Mouse (Mus musculus) myocyte (in vitro differentiated cells): Measurements from ENCODE around the gene Farsa. TPM values are rescaled to one million over a fixed set of nuclear protein-coding genes. Genes with fewer than 3 reads are reported as not detected.

Experiments used
- H3K27me3 ChIP-seq: one replicate; pipeline ENCODE4 v1.6.1; 2011; ENCODE audit not compliant: control insufficient read depth, insufficient read depth, insufficient read length
- H3K36me3 ChIP-seq: one replicate; pipeline ENCODE4 v1.6.1; 2011; ENCODE audit not compliant: control insufficient read depth, insufficient read depth
- H3K4me2 ChIP-seq: one replicate; pipeline ENCODE4 v1.6.1; 2011; ENCODE audit warnings: low read depth, control low read depth
- H3K4me3 ChIP-seq: one replicate; pipeline ENCODE4 v1.5.1; 2011; ENCODE audit warnings: mild to moderate bottlenecking, control low read depth, moderate library complexity
- H3K79me2 ChIP-seq: one replicate; pipeline ENCODE4 v1.6.1; 2011; ENCODE audit not compliant: control insufficient read depth, insufficient read depth
- H3ac ChIP-seq: one replicate; pipeline ENCODE4 v1.6.1; 2011; ENCODE audit not compliant: control insufficient read depth, insufficient read length
- CEBPB ChIP-seq: IDR thresholded peaks from 2 replicates; pipeline ENCODE4 v1.6.1; 2011; ENCODE audit warnings: mild to moderate bottlenecking, moderate library complexity; ENCODE audit not compliant: poor library complexity, insufficient read depth, severe bottlenecking
- E2F4 ChIP-seq: IDR thresholded peaks from one replicate; pipeline ENCODE4 v1.6.1; 2011; ENCODE audit warnings: mild to moderate bottlenecking, control low read depth, moderate library complexity; ENCODE audit not compliant: insufficient read depth
- MAX ChIP-seq: IDR thresholded peaks from one replicate; pipeline ENCODE4 v1.6.1; 2011; ENCODE audit warnings: low read depth, mild to moderate bottlenecking, control low read depth
- MYOD1 ChIP-seq, 3 experiments: IDR thresholded peaks; one replicate each; pipeline ENCODE4 v1.6.1; 2011; ENCODE audit warnings: control low read depth in 2 of 3, low read depth in 2 of 3, mild to moderate bottlenecking in 2 of 3, moderate library complexity in 1 of 3; ENCODE audit not compliant: insufficient read length in 2 of 3, control insufficient read depth in 1 of 3
- MYOG ChIP-seq, 3 experiments: IDR thresholded peaks; one replicate each; pipeline ENCODE4 v1.6.1; 2011; ENCODE audit warnings: control low read depth in 2 of 3, low read depth in 2 of 3, mild to moderate bottlenecking in 2 of 3; ENCODE audit not compliant: insufficient read length in 2 of 3, control insufficient read depth in 1 of 3, insufficient read depth in 1 of 3
- POLR2A ChIP-seq: IDR thresholded peaks from one replicate; pipeline ENCODE4 v1.6.1; 2011; ENCODE audit warnings: low read depth, mild to moderate bottlenecking, control low read depth, moderate library complexity; ENCODE audit not compliant: insufficient read length
- POLR2AphosphoS2 ChIP-seq: IDR thresholded peaks from one replicate; pipeline ENCODE4 v1.6.1; 2011; ENCODE audit warnings: low read depth, control low read depth; ENCODE audit not compliant: insufficient read length
- REST ChIP-seq: IDR thresholded peaks from one replicate; pipeline ENCODE4 v1.6.1; 2011; ENCODE audit warnings: mild to moderate bottlenecking, control low read depth, moderate library complexity; ENCODE audit not compliant: insufficient read depth, insufficient read length
- SRF ChIP-seq: IDR thresholded peaks from one replicate; pipeline ENCODE4 v1.6.1; 2011; ENCODE audit warnings: low read depth; ENCODE audit not compliant: control insufficient read depth, insufficient read length
- TCF12 ChIP-seq: IDR thresholded peaks from one replicate; pipeline ENCODE4 v1.6.1; 2011; ENCODE audit warnings: mild to moderate bottlenecking, control low read depth; ENCODE audit not compliant: poor library complexity, insufficient read depth, severe bottlenecking
- TCF3 ChIP-seq: IDR thresholded peaks from one replicate; pipeline ENCODE4 v1.6.1; 2011; ENCODE audit warnings: low read depth, control low read depth; ENCODE audit not compliant: insufficient read length
- USF1 ChIP-seq: IDR thresholded peaks from one replicate; pipeline ENCODE4 v1.6.1; 2011; ENCODE audit warnings: low read depth, mild to moderate bottlenecking, control low read depth, moderate library complexity
- polyA plus RNA-seq: library from polyadenylated mRNA; unstranded; fragments of >200 nt; fragmentation: generic; extraction: Trizol; gene quantifications from one replicate; pipeline ENCODE4 v1.2.1, GENCODE M21; 2012; ENCODE audit warnings: missing spikeins

Farsa gene
- polyA plus RNA-seq, 1 experiment, result 73.3 TPM

- TF ChIP-seq TCF12 (no peak), USF1 (peak; percentile 95), POLR2A (peak; percentile 57), POLR2AphosphoS2 (peak; percentile 29), E2F4 (no peak), MYOD1 (IDR thresholded peaks at IDR 0.05; ENCODE audit: control insufficient read depth in 1 of 3, insufficient read length in 2 of 3, low read depth in 2 of 3) (no peak)
- H3K79me2 ChIP-seq, result no peaks in the 10 kb centered on the region
- no peak within 1 kb of the TSS for H3ac ChIP-seq
Observed at GRCm38 (mm10) chr8:84908421-84909161, 51.8 kb downstream of the Farsa start, which contains the start of gene Dnase2a. Gene Dnase2a (plus strand): TSS chr8:84908560.

GRCm38 (mm10) chr8:84909162-84909767 lies 52.5 kb downstream of the Farsa start:
- Histone ChIP-seq H3ac (no peak overlapping the region), H3K4me3 (peak overlapping the region; percentile 42), H3K36me3 (no peaks in the 10 kb centered on the region), H3K4me2 (peak overlapping the region; percentile 83), H3K79me2 (no peaks in the 10 kb centered on the region), H3K27me3 (no peaks in the 10 kb centered on the region)
- TF ChIP-seq E2F4 (no peak), MYOG (IDR thresholded peaks at IDR 0.05; ENCODE audit: control insufficient read depth in 1 of 3, insufficient read depth in 1 of 3, insufficient read length in 2 of 3, low read depth in 2 of 3) (no peak), REST (no peak), MYOD1 (IDR thresholded peaks at IDR 0.05; ENCODE audit: control insufficient read depth in 1 of 3, insufficient read length in 2 of 3, low read depth in 2 of 3) (no peak), CEBPB (no peak), POLR2A (no peak), USF1 (no peak), SRF (no peak), TCF12 (no peak), TCF3 (no peak), MAX (no peak), POLR2AphosphoS2 (no peak)

More at GRCm38 (mm10) chr8:84908421-84909161, 51.8 kb downstream of the Farsa start, which contains the start of gene Dnase2a:
- Histone ChIP-seq H3K4me2 (peak within 1 kb of the TSS; percentile 100), H3K27me3 (no peaks in the 10 kb centered on the region), H3K4me3 (peak within 1 kb of the TSS; percentile 42), H3K36me3 (no peaks in the 10 kb centered on the region)

GRCm38 (mm10) chr8:84909949-84910348 lies 53.2 kb downstream of the Farsa start:
- no peak for TF ChIP-seq USF1
- TF ChIP-seq POLR2AphosphoS2, result no peak
- no peak for TF ChIP-seq POLR2A
- no peak for TF ChIP-seq TCF3
- no peak for TF ChIP-seq MYOD1 (IDR thresholded peaks at IDR 0.05; ENCODE audit: control insufficient read depth in 1 of 3, insufficient read length in 2 of 3, low read depth in 2 of 3)
- TF ChIP-seq SRF, result no peak
- TF ChIP-seq MYOG (IDR thresholded peaks at IDR 0.05; ENCODE audit: control insufficient read depth in 1 of 3, insufficient read depth in 1 of 3, insufficient read length in 2 of 3, low read depth in 2 of 3), result no peak
- no peak for TF ChIP-seq REST
- no peak for TF ChIP-seq TCF12
- no peak for TF ChIP-seq E2F4
- TF ChIP-seq CEBPB, result no peak
- no peak for TF ChIP-seq MAX
- peak overlapping the region; percentile 83 for H3K4me2 ChIP-seq
- no peak overlapping the region for H3ac ChIP-seq
- no peaks in the 10 kb centered on the region for H3K79me2 ChIP-seq
- H3K4me3 ChIP-seq, result no peak overlapping the region
- no peaks in the 10 kb centered on the region for H3K27me3 ChIP-seq
- no peaks in the 10 kb centered on the region for H3K36me3 ChIP-seq

- TF ChIP-seq CEBPB (no peak), TCF12 (no peak), POLR2AphosphoS2 (no peak), MAX (no peak), POLR2A (no peak), USF1 (no peak)
- Histone ChIP-seq H3K27me3 (peaks cover 3% of the 10 kb centered on the region), H3K4me2 (no peak overlapping the region)
Observed at GRCm38 (mm10) chr8:84910551-84910950, 53.8 kb downstream of the Farsa start.

GRCm38 (mm10) chr8:84911854-84912253 lies 55.1 kb downstream of the Farsa start:
- Histone ChIP-seq H3ac (no peak overlapping the region), H3K27me3 (peaks cover 9% of the 10 kb centered on the region), H3K79me2 (no peaks in the 10 kb centered on the region), H3K36me3 (no peaks in the 10 kb centered on the region), H3K4me2 (no peak overlapping the region), H3K4me3 (no peak overlapping the region)
- TF ChIP-seq TCF3 (no peak), SRF (no peak), E2F4 (no peak), MYOD1 (IDR thresholded peaks at IDR 0.05; ENCODE audit: control insufficient read depth in 1 of 3, insufficient read length in 2 of 3, low read depth in 2 of 3) (no peak), MYOG (IDR thresholded peaks at IDR 0.05; ENCODE audit: control insufficient read depth in 1 of 3, insufficient read depth in 1 of 3, insufficient read length in 2 of 3, low read depth in 2 of 3) (no peak), USF1 (no peak), POLR2A (no peak), POLR2AphosphoS2 (no peak), MAX (no peak), TCF12 (no peak), CEBPB (no peak), REST (no peak)

More at GRCm38 (mm10) chr8:84910551-84910950, 53.8 kb downstream of the Farsa start:
- Histone ChIP-seq H3K36me3 (no peaks in the 10 kb centered on the region), H3ac (no peak overlapping the region), H3K4me3 (no peak overlapping the region), H3K79me2 (no peaks in the 10 kb centered on the region)
